ENCODE assay signal across 9 mouse cellular contexts in genomic region chr6:84009172-84009872, GRCm38 (mm10). TPM values are rescaled to one million over a fixed set of nuclear protein-coding genes. Genes with fewer than 3 reads are reported as not detected.
DNase-seq lines count a peak whose midpoint lies in the region; ATAC-seq and TF ChIP-seq lines count a peak whose summit lies in the region.
"Had no signal": no experiment of that assay in that cellular context is flagged by ENCODE, and none has a peak within 500 bp of the region (broad histone marks: within the 10 kb centered on the region; RNA-seq: fewer than 3 reads in every experiment).

No protein-coding gene starts in this region.

- peak; percentile 64 for TF ChIP-seq POLR2A in embryonic fibroblast, embryonic 13.5 days (IDR thresholded peaks at IDR 0.05; ENCODE audit: low read depth, low read length)

- no peaks in the 10 kb centered on the region for H3K27me3 ChIP-seq in Patski
- peaks cover 15% of the 10 kb centered on the region; the same call in 1 of the 2 replicates for H3K27me3 ChIP-seq in hindbrain, embryonic 14.5 days (ENCODE audit: control insufficient read depth, insufficient read depth, low read length)
- peaks cover 25% of the 10 kb centered on the region for H3K27me3 ChIP-seq in midbrain, embryonic 10.5 days (ENCODE audit: low read depth, poor library complexity, severe bottlenecking)

- H3K9ac ChIP-seq in hindbrain, embryonic 14.5 days: peak overlapping the region; percentile 32; the same call in 1 of the 2 replicates

- 25% methylated on average over 8 of the region's 8 CpGs for WGBS in hindbrain, embryonic 14.5 days
- WGBS in midbrain, embryonic 10.5 days: 24% methylated on average over 8 of the region's 8 CpGs

- H3K4me3 ChIP-seq in embryonic fibroblast, embryonic 13.5 days (ENCODE audit: insufficient read depth, low read length): peak overlapping the region; percentile 63
- peak overlapping the region; percentile 29 for H3K4me3 ChIP-seq in hindbrain, embryonic 14.5 days (replicated peaks; ENCODE audit: low read length)
- H3K4me3 ChIP-seq in midbrain, embryonic 10.5 days: peak overlapping the region; percentile 54

- H3K4me2 ChIP-seq in hindbrain, embryonic 14.5 days (replicated peaks): peak overlapping the region; percentile 60

- H3K9me3 ChIP-seq in hindbrain, embryonic 14.5 days (ENCODE audit: control insufficient read depth, low read length): no peaks in the 10 kb centered on the region
- no peaks in the 10 kb centered on the region for H3K9me3 ChIP-seq in midbrain, embryonic 10.5 days (replicated peaks)

- DNase-seq in Patski (ENCODE audit: low read depth, low spot score): no peak
- no peak for DNase-seq in hindbrain, embryonic 14.5 days (ENCODE audit: low spot score)
- peak; percentile 17 for DNase-seq in midbrain, embryonic 10.5 days (ENCODE audit: low spot score)
- DNase-seq in thymus, postnatal 36 days: no peak
- no peak for DNase-seq in ovary, postnatal 14 days (ENCODE audit: low spot score)
- no peak for DNase-seq in thymus, postnatal 25 days

- in situ Hi-C loops in Patski (cut with MboI; ENCODE audit: low pct_unique_long_range_greater_than_20kb): no loop called here

- H3K27ac ChIP-seq in embryonic fibroblast, embryonic 13.5 days (ENCODE audit: insufficient read depth, low read length): peak overlapping the region; percentile 89
- H3K27ac ChIP-seq in hindbrain, embryonic 14.5 days: peak overlapping the region; percentile 8; the same call in 1 of the 2 replicates
- no peak overlapping the region for H3K27ac ChIP-seq in midbrain, embryonic 10.5 days (replicated peaks)
- H3K27ac ChIP-seq: macrophage had no signal

- ATAC-seq in Patski: peak; percentile 56
- no peak for ATAC-seq in hindbrain, embryonic 14.5 days (ENCODE audit: low FRiP score)
- ATAC-seq in erythroblast, adult 5-6 weeks (replicated peaks; ENCODE audit: low FRiP score, poor library complexity, severe bottlenecking): no peak

- no peaks in the 10 kb centered on the region for H3K4me1 ChIP-seq in embryonic fibroblast, embryonic 13.5 days (ENCODE audit: control insufficient read depth, insufficient read depth, low read length)
- H3K4me1 ChIP-seq in hindbrain, embryonic 14.5 days (replicated peaks; ENCODE audit: control insufficient read depth, insufficient read depth, low read length): peaks cover 22% of the 10 kb centered on the region
- peaks cover 45% of the 10 kb centered on the region for H3K4me1 ChIP-seq in midbrain, embryonic 10.5 days

- CTCF ChIA-PET in Patski (lab: Charles Lee): interaction anchor here (1.2 kb wide), 1 partner anchor 14 kb away, joined by 3 read pairs; no protein-coding TSS in a partner anchor

- no peaks in the 10 kb centered on the region for H3K36me3 ChIP-seq in hindbrain, embryonic 14.5 days (replicated peaks; ENCODE audit: control insufficient read depth, insufficient read depth)
- H3K36me3 ChIP-seq in midbrain, embryonic 10.5 days: no peaks in the 10 kb centered on the region

- TF ChIP-seq CTCF in Patski (IDR thresholded peaks at IDR 0.05): no peak
- TF ChIP-seq CTCF in embryonic fibroblast, embryonic 13.5 days (IDR thresholded peaks at IDR 0.05; ENCODE audit: borderline replicate concordance, insufficient read depth, low read length): no peak

- POLR2A ChIA-PET in Patski (lab: Charles Lee): interaction anchor here (0.6 to 1.6 kb wide), 6 partner anchors 37 to 659 kb away, joined by 3 to 5 read pairs (median 4); no protein-coding TSS in a partner anchor

RNA-seq across cellular contexts. Expression of gene Dysf, which starts 0.9 kb away (rescaled TPM):
- polyA plus RNA-seq in Patski (2021): 79.8 TPM
- 39.8 and 65.1 TPM in 2 replicates for polyA plus RNA-seq in embryonic fibroblast, embryonic 13.5 days (2011; ENCODE audit: insufficient read length, low read depth, missing spikeins)
- polyA plus RNA-seq in hindbrain, embryonic 14.5 days (2014; fragmentation: Nextera tagmentation; extraction: Ambion mirVana): 3.3 TPM in 2 replicates
- 2.4 and 3.3 TPM in 2 replicates for polyA plus RNA-seq in midbrain, embryonic 10.5 days (2016; fragmentation: Nextera tagmentation; extraction: Ambion mirVana)
- not detected in 2 replicates for total RNA-seq in erythroblast, adult 5-6 weeks (2015; ENCODE audit: low replicate concordance)
- total RNA-seq in erythroblast, adult 5-6 weeks (2017; ENCODE audit: low replicate concordance): under 0.01 and 0.28 TPM in 2 replicates
